Mouse (Mus musculus) ES-Bruce4 (cell line): ENCODE data around the gene Ccdc142. TPM values are rescaled to one million over a fixed set of nuclear protein-coding genes. Genes with fewer than 3 reads are reported as not detected.
A peak's percentile ranks its signal among the peaks of the same experiment; 100 is the strongest.

Experiments used
- H3K27ac ChIP-seq: 2 replicates; pipeline ENCODE4 v1.5.1; 2012; ENCODE audit warnings: low read length, inconsistent platforms; ENCODE audit not compliant: insufficient read depth
- H3K27me3 ChIP-seq: 2 replicates; pipeline ENCODE4 v1.6.1; 2012; ENCODE audit warnings: mild to moderate bottlenecking, low read length, inconsistent platforms; ENCODE audit not compliant: control insufficient read depth, poor library complexity, insufficient read depth, severe bottlenecking
- H3K36me3 ChIP-seq: 2 replicates; pipeline ENCODE4 v1.6.1; 2012; ENCODE audit warnings: inconsistent platforms, mild to moderate bottlenecking, low read length, moderate library complexity; ENCODE audit not compliant: control insufficient read depth, poor library complexity, insufficient read depth, severe bottlenecking
- H3K4me1 ChIP-seq: one replicate; pipeline ENCODE4 v1.8.1; 2011; ENCODE audit warnings: low read length; ENCODE audit not compliant: control insufficient read depth, insufficient read depth
- H3K4me3 ChIP-seq: 2 replicates; pipeline ENCODE4 v1.5.1; 2011; ENCODE audit warnings: low read depth, mild to moderate bottlenecking, low read length
- H3K9ac ChIP-seq: 2 replicates; pipeline ENCODE4 v1.6.1; 2012; ENCODE audit warnings: low read depth, mild to moderate bottlenecking, inconsistent platforms; ENCODE audit not compliant: poor library complexity, severe bottlenecking
- H3K9me3 ChIP-seq: replicated peaks from 2 replicates; pipeline ENCODE4 v1.6.1; 2012; ENCODE audit warnings: mild to moderate bottlenecking, low read length, inconsistent platforms; ENCODE audit not compliant: control insufficient read depth, poor library complexity, insufficient read depth, severe bottlenecking
- CTCF ChIP-seq: IDR thresholded peaks from one replicate; pipeline ENCODE4 v1.8.1; 2011; ENCODE audit warnings: low read depth, low read length
- EP300 ChIP-seq: IDR thresholded peaks from 2 replicates; pipeline ENCODE4 v1.6.1; 2011; ENCODE audit warnings: low read depth, low read length; ENCODE audit not compliant: insufficient read depth
- POLR2A ChIP-seq: IDR thresholded peaks from one replicate; pipeline ENCODE4 v1.8.1; 2011; ENCODE audit warnings: low read length; ENCODE audit not compliant: insufficient read depth
- polyA plus RNA-seq: library from polyadenylated mRNA; stranded (reverse); fragments of >200 nt; gene quantifications from 2 replicates; pipeline ENCODE4 v1.2.4, GENCODE M21; 2011; ENCODE audit warnings: low read depth; ENCODE audit not compliant: missing spikeins, insufficient read depth, insufficient read length

Ccdc142 gene
- polyA plus RNA-seq, 1 experiment, result not detected

- Histone ChIP-seq H3K9ac (0 out of 2 replicates have a peak overlapping the region, but pooled peaks have one; percentile 13), H3K27me3 (no peaks in the 10 kb centered on the region), H3K27ac (no peak overlapping the region), H3K4me3 (peak overlapping the region; percentile 62), H3K4me1 (peaks cover 6% of the 10 kb centered on the region), H3K36me3 (no peaks in the 10 kb centered on the region), H3K9me3 (no peaks in the 10 kb centered on the region)
- TF ChIP-seq POLR2A, result no peak
- TF ChIP-seq CTCF, result no peak
- no peak for TF ChIP-seq EP300
Measured at GRCm38 (mm10) chr6:83138056-83138455, 36.7 kb downstream of the Ccdc142 start.

- Histone ChIP-seq H3K9me3 (no peaks in the 10 kb centered on the region), H3K27ac (no peak overlapping the region), H3K36me3 (no peaks in the 10 kb centered on the region), H3K27me3 (no peaks in the 10 kb centered on the region), H3K4me1 (peaks cover 6% of the 10 kb centered on the region), H3K4me3 (no peak overlapping the region), H3K9ac (no peak overlapping the region)
- TF ChIP-seq EP300, result no peak
- no peak for TF ChIP-seq POLR2A
- TF ChIP-seq CTCF, result no peak
Measured at GRCm38 (mm10) chr6:83140044-83140443, 38.6 kb downstream of the Ccdc142 start.

DNA sequence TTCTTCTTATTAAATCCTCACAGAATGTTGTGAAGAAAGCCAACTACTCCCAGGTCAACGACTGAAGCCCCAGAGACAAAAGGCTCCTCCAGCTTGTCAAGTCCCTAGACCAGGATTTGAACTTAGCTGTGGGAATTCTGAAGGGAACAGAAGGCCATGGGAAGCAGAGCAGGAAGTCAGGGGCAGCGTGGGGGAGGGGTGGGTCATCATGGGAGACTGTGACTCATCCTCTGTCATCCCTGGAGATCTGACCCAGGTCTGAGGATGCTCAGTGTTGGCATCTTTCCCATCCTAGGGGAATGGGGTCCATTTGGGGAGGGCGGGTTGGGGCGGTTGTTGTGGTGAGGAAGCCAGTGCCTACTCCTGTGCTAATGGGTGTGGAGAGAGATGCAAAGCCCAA lies 40.2 kb downstream of the Ccdc142 start:
- H3K9me3 ChIP-seq, result no peaks in the 10 kb centered on the region
- peaks cover 4% of the 10 kb centered on the region for H3K4me1 ChIP-seq
- TF ChIP-seq EP300 (no peak), CTCF (no peak), POLR2A (no peak)
- no peak overlapping the region for H3K27ac ChIP-seq
- peak overlapping the region; percentile 63 for H3K4me3 ChIP-seq
- H3K9ac ChIP-seq, result peak overlapping the region; percentile 70
- H3K36me3 ChIP-seq, result no peaks in the 10 kb centered on the region
- H3K27me3 ChIP-seq, result no peaks in the 10 kb centered on the region

DNA sequence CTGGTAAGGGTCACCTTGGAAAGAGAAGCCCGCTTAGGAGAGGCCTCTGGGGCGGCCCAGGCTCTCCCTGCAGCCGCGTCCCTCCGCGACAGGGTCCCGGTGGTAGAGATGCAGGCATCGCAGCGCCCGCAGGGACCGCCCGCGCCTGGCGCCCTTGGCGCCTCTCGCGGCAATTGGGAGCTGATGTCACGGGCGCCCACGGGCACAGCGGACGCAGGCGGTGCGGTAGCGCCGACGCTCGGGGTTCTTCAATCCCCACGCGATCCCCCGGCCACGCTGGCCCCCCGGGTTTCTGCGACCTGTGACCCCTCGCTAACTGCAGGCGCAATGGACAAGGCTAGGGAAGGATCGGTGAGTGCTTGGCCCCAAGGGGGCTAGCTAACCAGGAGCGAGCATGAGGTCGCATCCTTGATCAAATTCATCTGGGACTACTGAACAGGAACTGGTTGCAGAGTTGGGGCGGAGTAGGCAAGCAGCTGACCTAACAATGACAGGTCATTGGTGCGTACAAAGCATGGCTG lies 40.9 kb downstream of the Ccdc142 start:
- Histone ChIP-seq H3K27me3 (no peaks in the 10 kb centered on the region), H3K9me3 (no peaks in the 10 kb centered on the region), H3K4me3 (peak overlapping the region; percentile 63), H3K36me3 (no peaks in the 10 kb centered on the region), H3K4me1 (peaks cover 3% of the 10 kb centered on the region), H3K27ac (no peak overlapping the region), H3K9ac (peak overlapping the region; percentile 70)
- no peak for TF ChIP-seq CTCF
- TF ChIP-seq POLR2A, result no peak
- no peak for TF ChIP-seq EP300

- Histone ChIP-seq H3K9ac (0 out of 2 replicates have a peak overlapping the region, but pooled peaks have one; percentile 70), H3K4me3 (peak overlapping the region; percentile 4; the same call in 1 of the 2 replicates), H3K36me3 (no peaks in the 10 kb centered on the region), H3K9me3 (no peaks in the 10 kb centered on the region), H3K27ac (no peak overlapping the region), H3K4me1 (peaks cover 3% of the 10 kb centered on the region), H3K27me3 (no peaks in the 10 kb centered on the region)
- TF ChIP-seq CTCF (no peak), POLR2A (no peak), EP300 (no peak)
Measured at GRCm38 (mm10) chr6:83142886-83143285, 41.5 kb downstream of the Ccdc142 start.

GRCm38 (mm10) chr6:83145209-83145608 lies 43.8 kb downstream of the Ccdc142 start:
- no peak overlapping the region for H3K4me3 ChIP-seq
- H3K4me1 ChIP-seq, result peaks cover 2% of the 10 kb centered on the region
- H3K27me3 ChIP-seq, result no peaks in the 10 kb centered on the region
- TF ChIP-seq POLR2A (no peak), EP300 (no peak), CTCF (no peak)
- no peaks in the 10 kb centered on the region for H3K36me3 ChIP-seq
- H3K9ac ChIP-seq, result no peak overlapping the region
- H3K9me3 ChIP-seq, result no peaks in the 10 kb centered on the region
- no peak overlapping the region for H3K27ac ChIP-seq
